ENCODE assay signal across 23 mouse cellular contexts in the genomic region with DNA sequence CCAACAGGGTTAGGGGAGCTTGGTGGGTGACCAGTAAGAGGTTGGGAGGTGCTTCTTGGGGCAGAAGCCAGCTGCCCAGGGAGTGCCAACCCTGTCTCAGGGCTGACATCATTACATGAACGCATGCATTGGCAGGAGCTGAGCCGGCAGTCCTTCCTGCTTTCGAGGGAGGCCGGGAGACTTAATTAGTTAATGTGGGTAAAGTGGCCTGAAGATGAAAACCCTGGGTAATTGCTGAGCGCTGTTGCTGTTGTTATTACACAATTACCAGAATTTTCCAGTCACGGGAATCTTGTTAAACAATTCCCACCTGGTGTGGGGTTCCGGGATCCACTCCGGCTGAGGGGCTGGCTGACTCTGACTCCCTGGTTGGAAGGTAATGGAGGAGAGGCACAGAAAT.
A peak's percentile ranks its signal among the peaks of the same experiment; 100 is the strongest.
DNase-seq lines count a peak whose midpoint lies in the region; ATAC-seq and TF ChIP-seq lines count a peak whose summit lies in the region.
"Had no signal": no experiment of that assay in that cellular context is flagged by ENCODE, and none has a peak within 500 bp of the region (broad histone marks: within the 10 kb centered on the region; RNA-seq: fewer than 3 reads in every experiment).

No protein-coding gene starts in this region.

- no peaks in the 10 kb centered on the region for H3K36me3 ChIP-seq in forebrain, embryonic 14.5 days (ENCODE audit: control insufficient read depth, insufficient read depth, low read length)
- no peaks in the 10 kb centered on the region for H3K36me3 ChIP-seq in forebrain, embryonic 10.5 days (replicated peaks)
- no peaks in the 10 kb centered on the region for H3K36me3 ChIP-seq in hindbrain, embryonic 14.5 days (replicated peaks; ENCODE audit: control insufficient read depth, insufficient read depth)
- H3K36me3 ChIP-seq in hindbrain, embryonic 11.5 days (ENCODE audit: control insufficient read depth, insufficient read depth, low read length) = no peaks in the 10 kb centered on the region
- H3K36me3 ChIP-seq: forebrain, embryonic 15.5 days; G1E; heart, embryonic 15.5 days had no signal

- no peak overlapping the region for H3K9ac ChIP-seq in forebrain, embryonic 14.5 days (ENCODE audit: low read length)
- no peak overlapping the region for H3K9ac ChIP-seq in hindbrain, embryonic 14.5 days
- H3K9ac ChIP-seq in hindbrain, embryonic 11.5 days (ENCODE audit: low read depth, low read length) = no peak overlapping the region
- H3K9ac ChIP-seq: forebrain, embryonic 15.5 days; heart, embryonic 15.5 days had no signal

- no peak for TF ChIP-seq CTCF in brain, embryonic 14.5 days (IDR thresholded peaks at IDR 0.05; ENCODE audit: borderline replicate concordance, extremely low read depth, insufficient read depth, insufficient read length)

- DNase-seq in adrenal gland, adult (ENCODE audit: inconsistent age in 2 of 2, low spot score in 1 of 2) = peak; percentile 22 to 40
- DNase-seq in adrenal gland, postnatal 14 days = no peak
- DNase-seq in forebrain, embryonic 14.5 days (ENCODE audit: low spot score) = peak; percentile 64
- DNase-seq in forebrain, embryonic 10.5 days (ENCODE audit: extremely low spot score, low spot score) = no peak
- no peak for DNase-seq in hindbrain, embryonic 14.5 days (ENCODE audit: low spot score)
- DNase-seq in hindbrain, embryonic 11.5 days (ENCODE audit: low spot score) = no peak
- DNase-seq in brain, embryonic 14.5 days (ENCODE audit: low read depth) = peak; percentile 76
- no peak for DNase-seq in adipocyte (ENCODE audit: low spot score)
- DNase-seq: adrenal gland, postnatal 25 days; B cell, adult 2 months; cerebellum, adult 2 months; gastrocnemius, postnatal 14 days; heart, adult 2 months; heart, postnatal 14 days; kidney, adult 8-10 months had no signal

- H3K9me3 ChIP-seq in forebrain, embryonic 14.5 days (replicated peaks; ENCODE audit: control insufficient read depth, low read length) = no peaks in the 10 kb centered on the region
- H3K9me3 ChIP-seq in forebrain, embryonic 10.5 days = no peaks in the 10 kb centered on the region
- no peaks in the 10 kb centered on the region for H3K9me3 ChIP-seq in hindbrain, embryonic 14.5 days (ENCODE audit: control insufficient read depth, low read length)
- no peaks in the 10 kb centered on the region for H3K9me3 ChIP-seq in hindbrain, embryonic 11.5 days (ENCODE audit: control insufficient read depth, low read length)
- H3K9me3 ChIP-seq: forebrain, embryonic 15.5 days; heart, embryonic 15.5 days had no signal

- H3K27me3 ChIP-seq in forebrain, embryonic 14.5 days (replicated peaks; ENCODE audit: control insufficient read depth, insufficient read depth, low read length) = 0 out of 2 replicates have a peak, but pooled peaks cover 9% of the 10 kb centered on the region
- H3K27me3 ChIP-seq in forebrain, embryonic 10.5 days (ENCODE audit: poor library complexity, severe bottlenecking) = no peaks in the 10 kb centered on the region
- peaks cover 22% of the 10 kb centered on the region for H3K27me3 ChIP-seq in hindbrain, embryonic 14.5 days (ENCODE audit: control insufficient read depth, insufficient read depth, low read length)
- H3K27me3 ChIP-seq in hindbrain, embryonic 11.5 days (ENCODE audit: control insufficient read depth, insufficient read depth, low read length) = no peaks in the 10 kb centered on the region

- ATAC-seq in forebrain, embryonic 14.5 days = 0 out of 2 replicates have a peak, but pooled peaks have one; percentile 6
- no peak for ATAC-seq in hindbrain, embryonic 14.5 days (ENCODE audit: low FRiP score)
- no peak for ATAC-seq in hindbrain, embryonic 11.5 days (ENCODE audit: low FRiP score)
- ATAC-seq: activated CD4-positive, CD25-positive, alpha-beta regulatory T cell, adult 4 months; CD4-positive, CD25-positive, alpha-beta regulatory T cell, adult 4 months; forebrain, embryonic 15.5 days; intestine, embryonic 16.5 days; Patski had no signal

- H3K4me1 ChIP-seq in forebrain, embryonic 14.5 days (ENCODE audit: control insufficient read depth, insufficient read depth, low read length) = peaks cover 12% of the 10 kb centered on the region
- H3K4me1 ChIP-seq in forebrain, embryonic 10.5 days = no peaks in the 10 kb centered on the region
- peaks cover 23% of the 10 kb centered on the region for H3K4me1 ChIP-seq in hindbrain, embryonic 14.5 days (replicated peaks; ENCODE audit: control insufficient read depth, insufficient read depth, low read length)
- H3K4me1 ChIP-seq in hindbrain, embryonic 11.5 days (replicated peaks; ENCODE audit: control insufficient read depth, insufficient read depth, low read length) = no peaks in the 10 kb centered on the region; the same call in 1 of the 2 replicates
- H3K4me1 ChIP-seq: heart, embryonic 15.5 days had no signal

- H3K27ac ChIP-seq in forebrain, embryonic 14.5 days (ENCODE audit: low read depth, low read length) = no peak overlapping the region
- H3K27ac ChIP-seq in forebrain, embryonic 10.5 days = no peak overlapping the region
- H3K27ac ChIP-seq in hindbrain, embryonic 14.5 days = 0 out of 2 replicates have a peak overlapping the region, but pooled peaks have one; percentile 4
- H3K27ac ChIP-seq in hindbrain, embryonic 11.5 days (ENCODE audit: low read depth, low read length) = no peak overlapping the region
- H3K27ac ChIP-seq: forebrain, embryonic 15.5 days; heart, adult 2 months; heart, embryonic 15.5 days had no signal

- no peak overlapping the region for H3K4me3 ChIP-seq in forebrain, embryonic 14.5 days (ENCODE audit: low read depth, low read length)
- H3K4me3 ChIP-seq in forebrain, embryonic 10.5 days = no peak overlapping the region
- H3K4me3 ChIP-seq in hindbrain, embryonic 14.5 days (replicated peaks; ENCODE audit: low read length) = no peak overlapping the region
- H3K4me3 ChIP-seq in hindbrain, embryonic 11.5 days (ENCODE audit: low read depth, low read length) = no peak overlapping the region
- H3K4me3 ChIP-seq: forebrain, embryonic 15.5 days; heart, adult 2 months; heart, embryonic 15.5 days had no signal

- no peak for TF ChIP-seq POLR2A in brain, embryonic 14.5 days (IDR thresholded peaks at IDR 0.05; ENCODE audit: borderline replicate concordance, extremely low read depth, insufficient read depth, insufficient read length, poor library complexity, severe bottlenecking)

- WGBS in forebrain, embryonic 14.5 days = 17% methylated on average over 8 of the region's 8 CpGs
- WGBS in forebrain, embryonic 10.5 days = 82% methylated on average over 8 of the region's 8 CpGs
- 46% methylated on average over 8 of the region's 8 CpGs for WGBS in hindbrain, embryonic 14.5 days
- 84% methylated on average over 8 of the region's 8 CpGs for WGBS in hindbrain, embryonic 11.5 days

- H3K4me2 ChIP-seq in forebrain, embryonic 14.5 days (ENCODE audit: low read length) = no peak overlapping the region
- no peak overlapping the region for H3K4me2 ChIP-seq in hindbrain, embryonic 14.5 days (replicated peaks)
- H3K4me2 ChIP-seq in hindbrain, embryonic 11.5 days (replicated peaks; ENCODE audit: low read depth, low read length) = no peak overlapping the region
- H3K4me2 ChIP-seq: forebrain, embryonic 15.5 days; heart, embryonic 11.5 days; heart, embryonic 15.5 days had no signal

Comparison
In these comparisons a context has a peak if more than half of its experiments do, and no peak if none do; other contexts are left out.
1. DNase-seq: peak in adrenal gland, adult (2 of 2), forebrain, embryonic 14.5 days (single experiment) and brain, embryonic 14.5 days (single experiment); none in adrenal gland, postnatal 14 days (single experiment), forebrain, embryonic 10.5 days (single experiment), hindbrain, embryonic 14.5 days (single experiment), hindbrain, embryonic 11.5 days (single experiment) and adipocyte (single experiment).